In the genomic region with DNA sequence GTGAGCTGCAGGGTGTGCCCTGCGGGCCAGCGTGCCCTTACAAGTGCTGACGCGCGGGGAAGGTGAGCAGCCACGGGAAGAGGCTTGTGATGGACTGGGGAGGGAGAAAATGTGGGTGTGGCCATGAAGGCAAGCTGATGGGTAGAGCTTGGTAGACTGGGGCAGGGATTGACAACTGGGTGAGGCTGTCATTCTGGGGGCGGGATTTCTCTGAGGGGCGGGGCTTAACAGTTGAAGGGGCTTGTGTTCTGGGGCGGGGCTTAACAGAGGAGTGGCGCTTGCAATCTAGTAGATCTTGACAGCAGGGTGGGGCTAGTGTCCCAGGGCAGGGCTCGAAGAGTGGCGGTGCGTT, we compare ENCODE assay signal across 1 mouse cellular context.
TF ChIP-seq lines count a peak whose summit lies in the region.

No protein-coding gene starts in this region.

TF ChIP-seq in MEL, 35 proteins besides CTCF, POLR2A, EP300 and RAD21:
- no peak for TF ChIP-seq SIN3A (IDR thresholded peaks at IDR 0.05; ENCODE audit: low read length)
- TF ChIP-seq TBP (IDR thresholded peaks at IDR 0.05; ENCODE audit: low read depth, low read length), result peak; percentile 18; the same call in 1 of the 2 replicates
- peak; percentile 35; the same call in 1 of the 2 replicates for TF ChIP-seq GATA1 (IDR thresholded peaks at IDR 0.05; ENCODE audit: low read depth, low read length)
